Mouse (Mus musculus) olfactory bulb, adult 2 months (tissue): ENCODE measurements around the gene Lnx1.

Experiments
- CTCF ChIP-seq: fragments of 200-500 bp; IDR thresholded peaks from 2 replicates; pipeline ENCODE4 v1.5.1; 2012; ENCODE audit warnings: low read depth, mild to moderate bottlenecking, low read length, moderate library complexity; ENCODE audit not compliant: insufficient read depth
- POLR2A ChIP-seq: fragments of 200-500 bp; IDR thresholded peaks from 2 replicates; pipeline ENCODE4 v1.6.1; 2012; ENCODE audit warnings: mild to moderate bottlenecking, low read depth, low read length, moderate library complexity; ENCODE audit not compliant: insufficient read depth

GRCm38 (mm10) chr5:74640504-74640903 lies 62.2 kb downstream of the Lnx1 start:
- no peak for TF ChIP-seq POLR2A
- no peak for TF ChIP-seq CTCF
